Mouse (Mus musculus): ENCODE measurements at regions not wholly inside any gene's neighbourhood (a gene's known extent, or its start where the extent isn't known, plus 50 kb on each side); places are given as distances from the start of the nearest gene placed in this dataset.

DNA sequence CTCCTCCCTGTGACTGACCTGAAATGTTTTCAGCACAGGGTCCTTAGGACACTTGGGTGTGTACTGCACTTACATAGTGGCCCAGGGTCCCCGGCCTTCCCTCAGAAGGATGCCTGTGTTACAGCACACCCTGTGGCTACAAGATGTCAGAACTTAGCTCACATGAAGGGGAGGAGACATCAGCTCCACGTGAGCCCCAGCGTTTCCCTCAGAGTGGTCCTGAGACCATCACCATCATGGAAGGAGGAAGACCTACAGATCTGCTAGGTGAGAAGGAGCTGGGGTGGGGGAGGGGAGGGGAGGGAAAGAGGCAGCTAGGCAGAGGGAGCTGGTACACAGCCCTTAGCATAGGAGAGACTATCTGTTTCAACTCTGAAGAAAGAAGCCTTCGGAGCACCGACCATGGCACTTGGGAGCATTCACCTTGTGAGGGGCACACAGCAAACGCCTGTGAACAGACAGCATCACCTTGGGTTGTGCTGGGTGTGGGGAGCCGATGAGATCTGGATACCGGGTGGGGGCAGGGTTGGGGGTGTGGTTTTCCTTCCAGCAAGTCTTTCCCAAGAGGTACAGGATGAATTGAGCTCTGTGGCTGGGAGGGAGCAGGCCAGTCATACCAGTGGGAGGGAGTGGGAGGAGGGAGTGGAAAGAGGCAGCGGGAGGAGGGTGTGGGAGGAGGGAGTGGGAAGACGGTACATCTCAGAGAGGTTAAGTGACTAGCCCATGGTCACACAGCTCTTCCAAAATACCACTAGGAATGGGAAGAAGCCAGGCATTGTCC lies 60.6 kb upstream of the Ctnnbl1 start:
- no peak overlapping the region for H3K4me3 ChIP-seq (ENCODE audit: insufficient read depth, low read depth, low read length)
- TF ChIP-seq CTCF (conservative IDR thresholded peaks at IDR 0.05; ENCODE audit: insufficient read depth, insufficient read length, low read depth, low read length), result no peak
- no peaks in the 10 kb centered on the region for H3K4me1 ChIP-seq (ENCODE audit: control insufficient read depth, insufficient read depth, low read length)
- H3K27ac ChIP-seq (ENCODE audit: insufficient read depth, low read depth, low read length), result no peak overlapping the region
- no peaks in the 10 kb centered on the region for H3K36me3 ChIP-seq (ENCODE audit: control insufficient read depth, insufficient read depth, low read length)
- DNase-seq, result no peak
- no peaks in the 10 kb centered on the region for H3K27me3 ChIP-seq (replicated peaks; ENCODE audit: control insufficient read depth, insufficient read depth, low read length)
- 38% methylated on average over 10 of the region's 10 CpGs for WGBS

DNA sequence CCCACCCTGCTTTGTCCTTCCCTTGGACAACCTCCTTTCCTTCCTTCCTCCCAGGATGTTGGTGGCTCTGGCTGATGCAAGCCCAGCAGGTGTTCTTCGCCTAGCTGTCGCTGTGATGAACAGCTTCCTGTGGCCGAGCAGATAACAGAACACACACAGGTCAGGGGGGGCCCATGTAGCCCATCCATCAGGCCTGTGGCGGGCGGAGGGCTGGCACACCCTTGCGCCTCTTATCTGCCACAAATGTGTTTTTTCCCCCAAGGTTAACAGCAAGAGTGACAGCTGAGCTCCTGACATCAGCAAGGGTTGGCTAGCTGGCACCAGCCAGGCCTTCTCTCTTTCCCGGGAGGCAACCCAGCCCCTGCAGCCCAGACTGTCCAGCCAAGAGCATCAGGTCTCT lies 59.9 kb upstream of the Ctnnbl1 start:
- Histone ChIP-seq H3K27me3 (replicated peaks; ENCODE audit: control insufficient read depth, insufficient read depth, low read length) (no peaks in the 10 kb centered on the region), H3K36me3 (ENCODE audit: control insufficient read depth, insufficient read depth, low read length) (no peaks in the 10 kb centered on the region), H3K4me3 (ENCODE audit: insufficient read depth, low read depth, low read length) (no peak overlapping the region), H3K27ac (ENCODE audit: insufficient read depth, low read depth, low read length) (no peak overlapping the region), H3K4me1 (ENCODE audit: control insufficient read depth, insufficient read depth, low read length) (no peaks in the 10 kb centered on the region)
- peak; percentile 73 for DNase-seq
- TF ChIP-seq POLR2A (IDR thresholded peaks at IDR 0.05; ENCODE audit: low read depth, low read length) (no peak), CTCF (conservative IDR thresholded peaks at IDR 0.05; ENCODE audit: insufficient read depth, insufficient read length, low read depth, low read length) (no peak)
- 37% methylated on average over 7 of the region's 7 CpGs for WGBS

DNA sequence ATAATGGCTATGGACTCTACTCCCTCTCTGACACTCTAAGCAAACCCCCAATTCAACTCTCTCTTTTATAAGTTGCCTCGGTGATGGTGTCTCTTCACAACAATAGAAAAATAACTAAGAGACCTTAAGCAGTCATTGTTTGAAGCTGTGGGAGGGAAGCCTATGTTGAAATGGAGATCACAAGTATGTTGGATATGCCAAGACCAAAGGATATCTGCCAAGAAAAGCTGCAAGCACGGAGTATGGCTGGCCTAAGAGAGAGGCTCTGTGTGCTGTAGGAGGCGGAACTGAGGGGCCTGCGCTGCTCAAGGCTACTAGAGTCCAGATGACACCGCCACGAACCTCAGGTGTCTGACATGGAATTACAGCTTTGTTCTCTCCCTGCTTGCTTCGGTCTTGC lies 55.3 kb upstream of the Ctnnbl1 start:
- 87% methylated on average over 7 of the region's 7 CpGs for WGBS
- H3K27me3 ChIP-seq (replicated peaks; ENCODE audit: control insufficient read depth, insufficient read depth, low read length), result no peaks in the 10 kb centered on the region
- H3K4me1 ChIP-seq (ENCODE audit: control insufficient read depth, insufficient read depth, low read length), result no peaks in the 10 kb centered on the region
- no peak for TF ChIP-seq POLR2A (IDR thresholded peaks at IDR 0.05; ENCODE audit: low read depth, low read length)
- TF ChIP-seq CTCF (conservative IDR thresholded peaks at IDR 0.05; ENCODE audit: insufficient read depth, insufficient read length, low read depth, low read length), result no peak
- DNase-seq, result no peak
- no peak overlapping the region for H3K4me3 ChIP-seq (ENCODE audit: insufficient read depth, low read depth, low read length)
- no peak overlapping the region for H3K27ac ChIP-seq (ENCODE audit: insufficient read depth, low read depth, low read length)
- no peaks in the 10 kb centered on the region for H3K36me3 ChIP-seq (ENCODE audit: control insufficient read depth, insufficient read depth, low read length)

All from kidney, adult 2 months (tissue).